Mouse (Mus musculus): ENCODE results near the gene Tuba1a. TPM values are rescaled to one million over a fixed set of nuclear protein-coding genes. Genes with fewer than 3 reads are reported as not detected.

The Tuba1a gene
- total and polyA plus RNA-seq, 2 experiments from 2014 or later = 15,641 to 20,461 TPM

GRCm38 (mm10) chr15:98948382-98948781 is 5.1 kb downstream of the Tuba1a start:
- ATAC-seq (ENCODE audit: low FRiP score) = no peak
- peak overlapping the region; percentile 62 for H3K9ac ChIP-seq (replicated peaks; ENCODE audit: low read length, poor library complexity, severe bottlenecking)
- peak overlapping the region; percentile 88 for H3K4me2 ChIP-seq (ENCODE audit: low read depth, low read length, poor library complexity, severe bottlenecking)
- DNase-seq (ENCODE audit: low spot score) = peak; percentile 21
- peak overlapping the region; percentile 37; the same call in 1 of the 2 replicates for H3K4me3 ChIP-seq (ENCODE audit: low read depth, low read length)
- no peaks in the 10 kb centered on the region for H3K27me3 ChIP-seq (ENCODE audit: insufficient read depth, low read length)
- TF ChIP-seq CTCF (IDR thresholded peaks at IDR 0.05) = no peak
- H3K4me1 ChIP-seq (ENCODE audit: insufficient read depth, low read length) = 0 out of 2 replicates have a peak, but pooled peaks cover 3% of the 10 kb centered on the region
- H3K36me3 ChIP-seq (ENCODE audit: insufficient read depth, low read length) = peaks cover 13% of the 10 kb centered on the region; the same call in 1 of the 2 replicates
- no peaks in the 10 kb centered on the region for H3K9me3 ChIP-seq (ENCODE audit: low read length)
- H3K27ac ChIP-seq (ENCODE audit: low read depth, low read length) = 0 out of 2 replicates have a peak overlapping the region, but pooled peaks have one; percentile 7

- Histone ChIP-seq H3K4me1 (ENCODE audit: insufficient read depth, low read length) (0 out of 2 replicates have a peak, but pooled peaks cover 3% of the 10 kb centered on the region), H3K27me3 (ENCODE audit: insufficient read depth, low read length) (no peaks in the 10 kb centered on the region), H3K27ac (ENCODE audit: low read depth, low read length) (0 out of 2 replicates have a peak overlapping the region, but pooled peaks have one; percentile 7), H3K36me3 (ENCODE audit: insufficient read depth, low read length) (peaks cover 13% of the 10 kb centered on the region; the same call in 1 of the 2 replicates), H3K9ac (replicated peaks; ENCODE audit: low read length, poor library complexity, severe bottlenecking) (no peak overlapping the region; the same call in 1 of the 2 replicates), H3K9me3 (ENCODE audit: low read length) (no peaks in the 10 kb centered on the region), H3K4me3 (ENCODE audit: low read depth, low read length) (peak overlapping the region; percentile 19; the same call in 1 of the 2 replicates), H3K4me2 (ENCODE audit: low read depth, low read length, poor library complexity, severe bottlenecking) (peak overlapping the region; percentile 88)
- DNase-seq (ENCODE audit: low spot score) (peak; percentile 42), ATAC-seq (ENCODE audit: low FRiP score) (no peak)
- 13% methylated on average over 3 of the region's 3 CpGs for WGBS
- TF ChIP-seq CTCF (IDR thresholded peaks at IDR 0.05) = no peak
Observed at GRCm38 (mm10) chr15:98947884-98948283, 5.6 kb downstream of the Tuba1a start.

- 83% methylated on average over 4 of the region's 4 CpGs for WGBS
- Histone ChIP-seq H3K36me3 (ENCODE audit: insufficient read depth, low read length) (no peaks in the 10 kb centered on the region), H3K27me3 (ENCODE audit: insufficient read depth, low read length) (no peaks in the 10 kb centered on the region), H3K4me1 (ENCODE audit: insufficient read depth, low read length) (0 out of 2 replicates have a peak, but pooled peaks cover 3% of the 10 kb centered on the region), H3K9me3 (ENCODE audit: low read length) (no peaks in the 10 kb centered on the region), H3K4me2 (ENCODE audit: low read depth, low read length, poor library complexity, severe bottlenecking) (no peak overlapping the region), H3K9ac (replicated peaks; ENCODE audit: low read length, poor library complexity, severe bottlenecking) (no peak overlapping the region), H3K27ac (ENCODE audit: low read depth, low read length) (no peak overlapping the region), H3K4me3 (ENCODE audit: low read depth, low read length) (no peak overlapping the region)
- no peak for TF ChIP-seq CTCF (IDR thresholded peaks at IDR 0.05)
- no peak for ATAC-seq (ENCODE audit: low FRiP score)
- DNase-seq (ENCODE audit: low spot score) = no peak
Observed at GRCm38 (mm10) chr15:98943133-98943532, 10.4 kb downstream of the Tuba1a start.

GRCm38 (mm10) chr15:98942081-98942480 is 11.4 kb downstream of the Tuba1a start:
- ATAC-seq (ENCODE audit: low FRiP score) (no peak), DNase-seq (ENCODE audit: low spot score) (peak; percentile 43)
- H3K27me3 ChIP-seq (ENCODE audit: insufficient read depth, low read length) = no peaks in the 10 kb centered on the region
- no peak overlapping the region for H3K4me2 ChIP-seq (ENCODE audit: low read depth, low read length, poor library complexity, severe bottlenecking)
- WGBS = 68% methylated on average over 4 of the region's 4 CpGs
- no peaks in the 10 kb centered on the region for H3K4me1 ChIP-seq (ENCODE audit: insufficient read depth, low read length)
- no peak overlapping the region for H3K27ac ChIP-seq (ENCODE audit: low read depth, low read length)
- no peak overlapping the region for H3K9ac ChIP-seq (replicated peaks; ENCODE audit: low read length, poor library complexity, severe bottlenecking)
- H3K4me3 ChIP-seq (ENCODE audit: low read depth, low read length) = no peak overlapping the region
- H3K36me3 ChIP-seq (ENCODE audit: insufficient read depth, low read length) = no peaks in the 10 kb centered on the region
- H3K9me3 ChIP-seq (ENCODE audit: low read length) = no peaks in the 10 kb centered on the region
- TF ChIP-seq CTCF (IDR thresholded peaks at IDR 0.05) = no peak

GRCm38 (mm10) chr15:98941539-98941938 is 12.0 kb downstream of the Tuba1a start:
- no peaks in the 10 kb centered on the region for H3K9me3 ChIP-seq (ENCODE audit: low read length)
- no peak overlapping the region for H3K4me2 ChIP-seq (ENCODE audit: low read depth, low read length, poor library complexity, severe bottlenecking)
- no peak for TF ChIP-seq CTCF (IDR thresholded peaks at IDR 0.05)
- H3K36me3 ChIP-seq (ENCODE audit: insufficient read depth, low read length) = no peaks in the 10 kb centered on the region
- WGBS = 73% methylated on average over 2 of the region's 2 CpGs
- H3K9ac ChIP-seq (replicated peaks; ENCODE audit: low read length, poor library complexity, severe bottlenecking) = no peak overlapping the region
- DNase-seq (ENCODE audit: low spot score) (no peak), ATAC-seq (ENCODE audit: low FRiP score) (no peak)
- no peak overlapping the region for H3K4me3 ChIP-seq (ENCODE audit: low read depth, low read length)
- no peaks in the 10 kb centered on the region for H3K4me1 ChIP-seq (ENCODE audit: insufficient read depth, low read length)
- no peaks in the 10 kb centered on the region for H3K27me3 ChIP-seq (ENCODE audit: insufficient read depth, low read length)
- H3K27ac ChIP-seq (ENCODE audit: low read depth, low read length) = no peak overlapping the region

GRCm38 (mm10) chr15:98940816-98941215 is 12.7 kb downstream of the Tuba1a start:
- DNase-seq (ENCODE audit: low spot score) (peak; percentile 58), ATAC-seq (ENCODE audit: low FRiP score) (no peak)
- WGBS = 51% methylated on average over 10 of the region's 10 CpGs
- H3K4me3 ChIP-seq (ENCODE audit: low read depth, low read length) = no peak overlapping the region
- H3K9ac ChIP-seq (replicated peaks; ENCODE audit: low read length, poor library complexity, severe bottlenecking) = no peak overlapping the region
- H3K9me3 ChIP-seq (ENCODE audit: low read length) = no peaks in the 10 kb centered on the region
- no peak for TF ChIP-seq CTCF (IDR thresholded peaks at IDR 0.05)
- no peak overlapping the region for H3K4me2 ChIP-seq (ENCODE audit: low read depth, low read length, poor library complexity, severe bottlenecking)
- H3K27ac ChIP-seq (ENCODE audit: low read depth, low read length) = no peak overlapping the region
- peaks cover under 1% of the 10 kb centered on the region; the same call in 1 of the 2 replicates for H3K4me1 ChIP-seq (ENCODE audit: insufficient read depth, low read length)
- H3K36me3 ChIP-seq (ENCODE audit: insufficient read depth, low read length) = no peaks in the 10 kb centered on the region
- H3K27me3 ChIP-seq (ENCODE audit: insufficient read depth, low read length) = no peaks in the 10 kb centered on the region
